Mouse (Mus musculus) cortical plate, adult 2 months (tissue): ENCODE measurements around the gene Sept10. TPM values are rescaled to one million over a fixed set of nuclear protein-coding genes. Genes with fewer than 3 reads are reported as not detected.

Experiments used
- H3K27ac ChIP-seq: fragments of 200-500 bp; 2 replicates; pipeline ENCODE4 v1.5.1; 2012; ENCODE audit warnings: low read length, control low read depth, inconsistent platforms; ENCODE audit not compliant: insufficient read depth
- H3K4me1 ChIP-seq: fragments of 200-500 bp; 2 replicates; pipeline ENCODE4 v1.6.1; 2011; ENCODE audit warnings: low read length; ENCODE audit not compliant: control insufficient read depth, insufficient read depth
- H3K4me3 ChIP-seq: fragments of 200-500 bp; 2 replicates; pipeline ENCODE4 v1.5.1; 2011; ENCODE audit warnings: mild to moderate bottlenecking, low read length, control low read depth; ENCODE audit not compliant: insufficient read depth
- CTCF ChIP-seq: fragments of 200-500 bp; IDR thresholded peaks from 2 replicates; pipeline ENCODE4 v1.5.1; 2011; ENCODE audit warnings: mild to moderate bottlenecking, control low read depth, low read length; ENCODE audit not compliant: insufficient read depth; ENCODE audit errors: extremely low read depth
- POLR2A ChIP-seq: fragments of 200-500 bp; IDR thresholded peaks from 2 replicates; pipeline ENCODE4 v1.6.1; 2011; ENCODE audit warnings: mild to moderate bottlenecking, low read length, control low read depth; ENCODE audit not compliant: insufficient read depth; ENCODE audit errors: extremely low read depth
- polyA plus RNA-seq: library from polyadenylated mRNA; depleted of rRNA; stranded (reverse); fragments of >200 nt; gene quantifications from 2 replicates; pipeline ENCODE4 v1.2.3, GENCODE M21; 2012

The Sept10 gene
- polyA plus RNA-seq, 1 experiment: 7.7 TPM

GRCm38 (mm10) chr10:59194891-59195290 is 26.8 kb downstream of the Sept10 start:
- no peak overlapping the region for H3K4me3 ChIP-seq
- TF ChIP-seq CTCF (no peak), POLR2A (no peak)
- no peak overlapping the region for H3K27ac ChIP-seq
- no peaks in the 10 kb centered on the region for H3K4me1 ChIP-seq

- Histone ChIP-seq H3K4me3 (no peak overlapping the region), H3K27ac (no peak overlapping the region), H3K4me1 (no peaks in the 10 kb centered on the region)
- TF ChIP-seq CTCF (no peak), POLR2A (no peak)
Observed at GRCm38 (mm10) chr10:59182306-59182705, 39.3 kb downstream of the Sept10 start.

- Histone ChIP-seq H3K4me1 (no peaks in the 10 kb centered on the region), H3K27ac (no peak overlapping the region), H3K4me3 (no peak overlapping the region)
- no peak for TF ChIP-seq POLR2A
- no peak for TF ChIP-seq CTCF
Observed at GRCm38 (mm10) chr10:59179620-59180019, 42.0 kb downstream of the Sept10 start.

GRCm38 (mm10) chr10:59172539-59172938 is 49.1 kb downstream of the Sept10 start:
- TF ChIP-seq POLR2A: no peak
- no peak for TF ChIP-seq CTCF
- H3K4me1 ChIP-seq: no peaks in the 10 kb centered on the region
- no peak overlapping the region for H3K27ac ChIP-seq
- no peak overlapping the region for H3K4me3 ChIP-seq

GRCm38 (mm10) chr10:59171042-59171441 is 50.6 kb downstream of the Sept10 start:
- no peak overlapping the region for H3K4me3 ChIP-seq

GRCm38 (mm10) chr10:59166104-59166944 is 55.3 kb downstream of the Sept10 start:
- Histone ChIP-seq H3K4me1 (no peaks in the 10 kb centered on the region), H3K27ac (no peak overlapping the region), H3K4me3 (no peak overlapping the region)
- TF ChIP-seq POLR2A (no peak), CTCF (peak; percentile 84)

More at GRCm38 (mm10) chr10:59171042-59171441, 50.6 kb downstream of the Sept10 start:
- Histone ChIP-seq H3K4me1 (no peaks in the 10 kb centered on the region), H3K27ac (no peak overlapping the region)
- TF ChIP-seq POLR2A (no peak), CTCF (no peak)

GRCm38 (mm10) chr10:59162185-59162897 is 59.3 kb downstream of the Sept10 start:
- no peak for TF ChIP-seq CTCF
- TF ChIP-seq POLR2A: no peak

GRCm38 (mm10) chr10:59158627-59159026 is 63.0 kb downstream of the Sept10 start:
- no peaks in the 10 kb centered on the region for H3K4me1 ChIP-seq
- H3K4me3 ChIP-seq: no peak overlapping the region
- H3K27ac ChIP-seq: no peak overlapping the region
- TF ChIP-seq CTCF (no peak), POLR2A (no peak)

More at GRCm38 (mm10) chr10:59162185-59162897, 59.3 kb downstream of the Sept10 start:
- H3K4me1 ChIP-seq: no peaks in the 10 kb centered on the region
- no peak overlapping the region for H3K27ac ChIP-seq
- no peak overlapping the region for H3K4me3 ChIP-seq

- Histone ChIP-seq H3K4me1 (no peaks in the 10 kb centered on the region), H3K4me3 (no peak overlapping the region), H3K27ac (no peak overlapping the region)
- TF ChIP-seq CTCF (no peak), POLR2A (no peak)
Observed at GRCm38 (mm10) chr10:59152544-59153081, 69.0 kb downstream of the Sept10 start.
